Mouse (Mus musculus): ENCODE data around the gene Ccdc142.

Gene Ccdc142

DNA sequence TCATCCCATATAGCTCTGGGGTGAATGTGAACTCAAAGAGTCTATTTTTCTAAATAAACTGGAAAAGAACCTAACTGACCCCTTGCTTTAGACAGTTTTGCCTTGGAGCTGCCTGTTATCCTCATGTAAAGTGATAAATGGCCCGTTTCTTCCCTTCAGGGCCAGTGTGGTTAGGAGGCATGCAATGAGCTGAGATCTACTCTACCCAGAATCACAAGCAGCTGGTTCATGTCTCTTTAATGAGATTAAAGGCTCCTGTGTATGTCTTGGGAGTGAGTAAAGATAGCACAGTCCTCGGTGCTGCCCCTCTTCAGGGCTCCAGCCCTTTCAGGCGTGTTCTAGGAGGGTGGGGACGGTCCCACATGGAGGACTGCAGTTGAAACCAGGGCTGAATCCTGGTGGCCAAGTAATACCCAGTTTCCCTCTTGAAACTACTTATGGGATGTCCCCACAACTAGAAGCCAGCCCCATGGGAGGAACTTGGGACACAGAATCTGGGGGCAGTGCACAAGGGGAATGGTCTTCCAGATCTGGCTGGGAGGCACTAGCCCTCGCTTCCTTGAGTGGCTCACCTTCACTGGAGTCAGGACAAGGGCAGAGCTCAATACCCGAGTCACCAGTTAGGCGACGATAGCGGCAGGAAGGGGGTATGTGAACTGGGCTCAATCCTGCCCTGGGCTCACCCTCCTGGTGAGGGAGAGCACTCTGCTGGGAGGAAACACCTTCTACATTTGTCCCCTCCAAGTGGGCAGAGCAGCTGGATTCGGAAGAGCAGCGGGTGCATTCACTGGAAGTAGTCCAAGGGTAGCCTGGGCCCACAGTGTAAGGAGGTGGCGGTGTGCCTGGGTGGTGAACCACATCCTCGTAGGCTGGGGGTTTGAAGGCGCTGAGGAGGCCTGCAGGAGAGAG is 17.7 kb downstream of the Ccdc142 start:
- DNase-seq = no peak

DNA sequence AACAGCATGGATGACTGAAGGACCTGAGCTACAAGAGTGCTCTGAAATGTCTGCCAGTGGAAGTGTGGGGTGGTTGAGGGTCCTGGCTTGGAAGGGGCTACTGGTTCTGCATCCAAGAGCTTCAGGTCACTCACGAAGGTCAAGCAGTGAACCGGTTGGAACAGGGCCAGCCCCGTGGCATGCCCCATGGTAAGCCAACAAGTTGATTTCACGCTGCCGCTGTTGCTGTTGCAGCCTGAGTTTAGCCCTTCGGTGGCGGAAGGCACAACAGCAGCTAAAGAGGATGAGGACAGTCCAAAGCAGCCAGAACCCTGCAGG is 18.3 kb downstream of the Ccdc142 start:
- no peak for DNase-seq

DNA sequence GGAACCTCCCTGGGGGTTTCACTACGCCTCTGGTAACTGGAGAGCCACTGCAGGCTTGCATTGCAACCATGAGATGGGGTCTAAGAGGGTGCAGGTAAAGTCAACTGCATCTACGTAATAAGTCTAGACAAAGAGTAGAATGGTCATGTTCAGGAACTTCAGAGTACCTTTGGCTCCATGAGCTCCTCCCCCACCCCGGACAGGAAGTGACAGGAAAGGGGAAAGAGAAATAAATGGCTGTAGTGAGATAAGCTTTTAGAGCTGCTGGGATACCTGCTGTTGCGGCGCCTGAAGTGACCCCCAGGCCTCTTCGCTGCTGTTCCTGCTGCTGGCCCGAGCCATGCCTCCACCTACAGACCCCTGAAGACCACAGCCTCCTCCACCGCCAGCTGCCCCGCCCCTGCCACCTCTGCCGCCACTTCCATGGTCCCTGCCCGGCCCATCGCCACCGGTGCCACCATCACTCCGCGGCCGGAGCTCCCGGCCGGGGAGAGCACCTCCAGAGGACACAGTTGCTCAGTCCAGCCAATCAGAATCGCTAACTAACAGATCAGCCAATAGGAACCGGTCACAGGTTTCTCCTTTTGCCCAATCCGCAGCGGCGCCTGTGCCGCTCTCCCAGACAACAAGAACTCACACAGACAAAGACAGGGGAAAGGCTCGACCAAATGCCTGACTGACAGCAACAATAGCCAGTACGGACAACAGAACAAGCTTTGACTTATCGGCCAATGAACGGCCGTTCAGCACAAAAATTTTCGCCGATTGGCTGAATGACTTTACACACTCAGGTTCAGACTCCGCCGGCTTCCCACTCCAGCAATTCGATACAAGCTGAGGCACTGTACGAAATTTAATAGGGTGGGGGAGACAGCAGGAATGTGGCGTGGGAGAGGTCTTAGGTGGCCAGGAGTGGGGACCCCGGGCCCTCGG is 19.8 kb downstream of the Ccdc142 start, which contains the start of gene Wbp1:
Wbp1 (minus strand) TSS at position 630 of the 933 bp plus-strand sequence.
- DNase-seq = peak; percentile 85

DNA sequence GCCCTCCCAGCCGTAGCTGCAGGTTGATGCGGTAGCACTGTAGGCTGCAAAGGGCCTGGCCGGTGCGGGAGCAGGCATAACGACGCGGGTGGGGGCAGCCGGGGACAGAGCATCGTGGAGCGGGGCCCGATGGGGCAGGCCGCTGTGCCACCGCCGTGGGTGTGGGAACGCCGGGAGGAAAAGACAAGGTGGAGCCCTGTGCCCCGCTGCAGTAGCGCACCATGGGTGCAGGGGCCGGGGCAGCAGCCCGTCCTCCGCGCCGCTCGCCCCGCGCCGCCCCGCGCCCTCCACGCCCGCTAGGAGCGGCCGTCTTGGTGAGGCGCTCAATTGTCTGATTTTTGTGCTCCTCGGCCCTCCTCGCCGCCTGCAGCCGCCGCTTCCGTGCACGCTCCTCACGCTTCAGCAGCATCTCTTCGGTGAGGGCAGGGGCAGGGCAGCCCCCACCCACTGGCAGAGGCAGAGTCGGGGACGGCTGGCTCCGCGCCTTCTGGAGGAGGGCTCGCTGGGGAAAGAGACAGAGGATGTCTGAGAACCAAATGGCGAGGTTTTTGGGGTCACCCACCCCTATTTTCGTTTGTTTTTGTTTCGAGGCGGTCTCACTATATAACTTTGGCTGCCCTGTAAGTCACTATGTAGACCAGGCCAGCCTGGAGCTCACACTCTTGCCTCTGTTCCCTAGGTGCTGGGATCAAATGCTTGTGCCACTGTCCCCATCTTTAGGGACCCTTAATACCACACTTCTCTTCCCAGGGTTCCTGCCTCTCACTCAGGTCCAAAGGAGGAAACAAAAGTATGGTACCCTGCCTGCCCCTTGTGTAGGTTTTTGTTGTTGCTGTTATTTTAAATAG is 20.7 kb downstream of the Ccdc142 start:
- DNase-seq = peak; percentile 45

DNA sequence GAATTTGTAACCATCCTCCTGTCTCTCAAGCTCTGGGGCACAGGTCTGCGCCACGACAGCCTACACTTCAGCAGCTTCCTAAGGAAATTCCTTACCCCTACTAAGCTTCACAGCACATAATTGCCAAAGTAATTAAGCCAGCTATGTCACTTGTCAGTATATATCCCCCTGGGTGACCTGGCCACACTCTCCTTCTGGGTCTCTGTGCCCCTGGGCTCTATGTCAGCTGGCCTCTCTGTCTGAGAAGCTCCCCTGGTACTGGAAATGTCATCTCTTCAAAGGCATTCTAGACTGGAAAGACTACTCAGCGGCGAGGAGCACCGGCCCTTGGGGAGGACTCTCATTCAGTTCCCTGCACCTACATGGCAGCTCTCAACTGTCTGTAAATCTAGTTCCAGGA is 21.6 kb downstream of the Ccdc142 start:
- DNase-seq = no peak

DNA sequence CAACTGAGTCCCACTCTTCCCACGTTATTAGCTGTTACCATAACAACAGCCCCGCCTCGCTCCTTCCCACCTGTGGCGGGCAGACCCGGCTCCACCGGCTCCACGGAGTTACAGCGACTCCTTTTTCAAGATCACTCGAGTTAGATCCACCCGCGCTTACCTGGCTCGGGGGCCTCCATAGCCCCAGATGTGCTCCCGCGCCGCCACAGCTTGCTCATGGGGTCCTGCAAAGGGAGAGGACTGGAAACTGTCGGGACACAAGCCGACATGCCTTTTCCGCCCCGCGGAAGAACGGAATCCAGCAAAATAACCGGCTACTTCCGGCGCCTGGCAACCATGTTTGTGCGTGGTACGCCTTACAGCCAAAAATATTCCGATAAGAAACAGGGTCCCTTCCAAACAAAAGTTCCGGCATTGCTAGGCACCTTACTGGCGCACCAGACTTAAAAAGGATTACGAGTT is 23.5 kb downstream of the Ccdc142 start:
- DNase-seq = peak; percentile 85

DNA sequence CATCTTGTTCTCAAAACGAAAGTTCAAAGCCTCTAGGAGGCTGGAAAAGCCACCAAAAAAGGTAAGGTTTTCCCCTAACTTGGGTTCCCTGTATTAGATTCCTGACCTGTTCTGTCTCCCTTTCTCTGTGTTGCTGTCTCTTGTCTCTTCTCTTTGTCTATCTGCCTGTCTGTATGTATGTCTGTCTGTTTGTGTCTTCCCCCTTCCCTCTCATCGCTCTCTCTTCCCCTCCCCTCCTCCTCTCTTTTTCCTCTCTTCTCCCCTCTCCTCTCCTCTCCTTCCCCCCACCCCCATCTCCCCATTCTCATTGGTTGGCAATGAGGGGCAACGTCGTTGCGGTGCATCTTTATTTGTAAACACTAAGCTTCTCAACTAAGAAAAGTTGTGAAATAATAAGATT is 23.9 kb downstream of the Ccdc142 start, which contains the start of gene Ino80b:
Ino80b (minus strand) TSS at position 101 of the 400 bp plus-strand sequence.
- DNase-seq = no peak

DNA sequence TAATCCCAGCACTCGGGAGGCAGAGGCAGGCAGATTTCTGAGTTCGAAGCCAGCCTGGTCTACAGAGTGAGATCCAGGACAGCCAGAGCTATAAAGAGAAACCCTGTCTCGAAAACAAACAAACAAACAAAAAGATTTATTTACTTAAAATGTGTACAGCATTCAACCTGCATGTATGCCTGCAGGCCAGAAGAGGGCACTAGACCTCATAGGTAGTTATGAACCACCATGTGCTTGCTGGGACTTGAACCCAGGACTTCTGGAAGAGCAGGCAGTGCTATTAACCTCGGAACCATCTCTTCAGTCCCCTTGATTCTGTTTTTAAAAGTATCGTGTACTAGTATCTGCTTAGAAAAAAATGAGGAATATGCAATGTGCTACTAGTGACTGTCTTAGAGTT is 26.0 kb downstream of the Ccdc142 start:
- no peak for DNase-seq

DNA sequence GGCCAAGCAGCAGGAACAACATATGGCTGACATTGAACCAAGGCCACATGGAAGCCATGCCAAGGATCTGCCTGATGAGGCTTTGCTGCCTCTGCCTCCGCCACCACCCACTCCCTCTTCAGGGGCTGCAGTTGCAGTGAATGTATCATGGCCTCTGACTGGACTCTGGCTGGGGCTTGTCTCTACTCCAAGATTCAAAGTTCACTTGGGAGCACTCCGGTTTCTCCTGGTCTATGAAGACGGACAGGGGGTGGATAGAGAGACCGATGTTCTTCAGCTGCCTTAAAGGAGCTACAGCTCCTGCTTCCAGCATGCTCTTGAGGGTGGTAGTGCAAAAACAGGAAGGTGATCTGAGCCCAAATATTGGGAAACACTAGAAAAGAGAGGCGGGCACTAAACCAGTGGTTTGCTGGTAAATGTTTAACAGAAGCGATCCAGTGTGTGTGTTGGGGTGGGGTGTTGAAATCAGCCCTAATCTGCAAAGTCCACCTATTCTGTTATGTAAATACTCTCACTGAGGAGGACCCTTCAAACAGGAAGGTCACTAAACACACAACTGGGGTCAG is 30.2 kb downstream of the Ccdc142 start:
- no peak for DNase-seq

DNA sequence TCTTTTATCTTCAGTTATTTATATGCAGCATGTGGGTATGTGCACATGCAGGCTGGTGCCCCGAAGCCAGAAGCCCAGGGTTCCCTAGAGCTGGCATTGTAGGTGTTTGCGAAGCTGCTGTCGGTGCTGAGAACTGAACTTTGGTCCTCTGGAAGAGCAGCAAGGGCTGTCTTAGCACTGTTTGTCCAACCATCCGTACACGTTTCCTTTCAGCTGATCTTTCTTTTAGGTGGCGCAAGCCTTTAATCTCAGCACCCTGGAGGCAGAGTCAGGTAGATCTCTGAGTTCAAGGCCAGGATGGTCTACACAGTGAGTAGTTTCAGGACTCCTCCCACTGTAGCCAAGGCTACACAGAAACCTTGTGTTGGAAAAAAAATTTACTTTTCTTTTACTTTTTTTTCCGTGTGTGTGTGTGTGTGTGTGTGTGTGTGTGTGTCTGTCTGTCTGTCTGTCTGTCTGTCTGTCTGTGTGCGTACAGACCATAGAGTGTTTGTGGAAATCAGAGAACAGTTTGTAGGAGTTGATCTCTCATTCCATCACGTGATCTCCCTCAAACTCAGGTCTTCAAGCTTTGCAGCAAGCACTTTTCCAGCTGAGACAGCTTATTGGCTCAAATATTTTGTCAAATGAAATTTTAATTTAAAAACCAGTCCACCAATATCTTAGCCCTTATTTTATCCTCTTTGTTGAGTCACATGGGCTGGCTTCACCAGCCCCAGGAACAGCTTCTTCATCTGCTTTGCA is 30.9 kb downstream of the Ccdc142 start:
- DNase-seq = no peak

DNA sequence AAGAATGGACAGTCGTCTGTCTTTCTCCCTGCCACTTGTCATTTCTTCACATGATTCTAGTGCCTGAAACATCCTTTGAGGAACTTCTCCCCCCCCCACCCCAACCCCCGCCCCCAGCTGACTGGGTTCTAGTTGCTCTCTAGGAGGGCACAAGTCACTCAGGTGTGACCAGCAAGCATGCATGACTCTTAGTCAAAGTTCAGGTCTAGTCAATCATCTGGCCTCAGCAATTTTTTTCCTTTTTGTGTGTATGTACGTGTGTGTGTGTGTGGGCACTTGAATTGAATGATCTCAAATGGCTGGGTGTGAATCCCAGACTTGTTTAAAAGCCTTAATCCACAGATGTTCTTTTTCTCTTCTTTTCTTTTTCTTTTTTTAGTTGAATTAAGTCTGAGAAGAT is 32.8 kb downstream of the Ccdc142 start:
- DNase-seq = no peak

DNA sequence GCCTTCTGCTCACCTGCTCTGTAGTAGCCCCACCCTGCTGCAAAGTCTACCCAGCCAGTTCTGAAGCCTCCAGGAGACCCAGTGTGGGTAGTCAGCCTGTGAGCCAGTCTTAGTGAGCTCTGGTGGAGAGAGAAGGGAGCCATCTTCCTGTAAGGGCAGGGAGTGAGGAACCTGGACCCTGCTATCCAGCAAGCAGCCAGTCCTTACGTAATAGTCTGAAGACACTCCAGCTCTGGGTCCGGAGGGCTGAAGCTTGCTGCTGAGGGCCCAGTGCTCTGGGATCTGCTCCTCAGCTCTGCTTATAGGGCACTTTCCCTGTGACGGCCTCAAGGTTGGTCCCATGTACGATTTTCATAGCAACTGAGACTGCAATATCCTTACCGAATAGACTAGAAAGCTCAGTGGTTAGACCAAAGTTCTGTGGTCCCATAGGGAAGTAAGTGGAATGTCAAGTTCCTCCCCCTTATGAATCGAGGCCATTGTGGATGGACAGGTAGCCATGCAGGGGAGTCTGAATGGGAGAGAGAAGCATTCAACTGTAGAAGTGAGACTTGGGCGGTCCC is 33.6 kb downstream of the Ccdc142 start, which contains the start of gene Rtkn:
Rtkn (plus strand) TSS at position 513 of the 563 bp plus-strand sequence.
- DNase-seq = no peak

DNA sequence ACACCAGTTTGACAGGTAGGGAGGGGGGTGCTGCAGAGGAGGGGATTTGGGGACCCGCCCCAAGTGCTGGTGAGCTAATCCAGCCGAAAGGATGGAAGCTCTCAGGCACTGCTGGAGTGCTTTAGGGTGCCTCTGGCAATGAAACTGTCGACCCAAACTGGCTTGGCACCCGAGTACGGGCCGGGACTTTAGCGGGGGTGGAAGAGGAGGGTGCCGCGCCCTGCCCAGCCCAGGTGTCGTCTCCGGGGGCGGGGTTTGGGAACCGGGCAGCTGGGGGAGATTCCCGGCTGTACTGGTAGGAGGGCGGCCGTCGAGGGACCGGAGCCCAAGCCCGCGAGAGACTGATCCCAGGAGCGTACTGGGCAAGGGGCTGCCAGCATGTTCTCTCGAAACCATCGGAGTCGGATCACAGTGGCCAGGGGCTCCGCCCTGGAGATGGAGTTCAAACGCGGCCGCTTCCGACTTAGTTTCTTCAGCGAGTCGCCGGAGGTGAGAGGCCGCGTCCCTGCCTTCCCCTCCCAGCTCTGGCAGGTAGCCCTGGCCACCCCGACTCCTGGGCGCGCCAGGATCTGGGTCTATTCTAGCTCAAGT is 34.3 kb downstream of the Ccdc142 start:
- DNase-seq = no peak

DNA sequence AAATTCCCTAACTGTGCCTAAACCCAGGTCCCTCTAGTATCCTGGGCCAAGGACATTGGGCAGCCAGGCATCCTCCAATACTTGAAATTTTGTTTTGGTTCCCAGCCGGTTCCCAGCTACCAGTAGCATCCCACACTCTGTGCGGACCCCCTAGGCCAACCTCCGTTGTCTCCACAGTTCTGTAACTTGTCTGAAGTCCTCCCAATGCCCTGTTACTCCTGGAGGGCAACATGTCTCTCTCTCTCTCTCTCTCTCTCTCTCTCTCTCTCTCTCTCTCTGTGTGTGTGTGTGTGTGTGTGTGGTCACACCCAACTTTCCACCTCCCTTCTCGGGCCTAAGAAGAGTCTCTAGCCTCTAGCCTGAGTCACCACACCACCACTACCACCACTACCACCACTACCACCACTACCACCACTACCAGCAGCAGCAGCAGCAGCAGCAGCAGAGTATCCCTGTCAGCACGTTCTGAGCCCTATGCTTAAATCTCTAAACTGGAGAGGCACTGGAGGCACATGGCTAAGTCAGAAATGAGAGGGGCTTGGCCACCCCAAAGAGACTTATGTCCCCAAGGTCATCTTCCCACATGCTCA is 35.0 kb downstream of the Ccdc142 start:
- DNase-seq = no peak

DNA sequence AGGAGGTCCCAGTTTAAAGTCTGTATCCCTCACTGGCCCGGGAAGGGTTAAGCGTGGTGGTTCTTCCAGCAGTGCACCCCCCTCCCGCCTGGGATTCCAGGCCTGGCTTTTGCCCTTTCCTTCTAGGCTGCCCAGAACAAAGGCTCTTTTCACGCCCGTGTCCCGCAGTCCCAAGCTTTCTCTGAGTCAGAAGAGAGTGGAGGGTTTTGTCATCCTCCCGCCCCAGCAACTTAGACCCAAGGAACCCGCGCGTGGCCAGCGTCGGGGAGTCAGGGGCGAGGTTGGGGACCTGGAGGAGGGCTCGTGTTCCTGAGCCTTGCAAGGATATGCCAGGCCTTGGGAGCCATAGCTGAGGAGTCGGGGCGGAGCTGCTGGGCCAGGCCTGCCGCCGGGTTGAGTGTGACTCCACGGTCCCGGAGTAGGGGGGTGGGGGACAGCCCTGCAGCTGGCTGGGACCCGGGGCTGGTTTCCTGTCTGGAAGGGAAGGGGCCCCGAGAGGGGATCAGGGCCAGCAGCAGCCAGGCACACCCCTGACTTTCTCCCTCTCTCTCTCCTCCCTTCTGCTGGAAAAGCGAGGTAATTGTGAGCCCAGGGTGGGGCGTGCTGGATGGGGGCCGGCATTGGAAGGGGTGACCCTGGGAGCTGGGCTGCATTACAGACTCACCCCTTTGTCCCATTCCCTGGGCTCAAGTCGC is 35.6 kb downstream of the Ccdc142 start:
- DNase-seq = no peak

DNA sequence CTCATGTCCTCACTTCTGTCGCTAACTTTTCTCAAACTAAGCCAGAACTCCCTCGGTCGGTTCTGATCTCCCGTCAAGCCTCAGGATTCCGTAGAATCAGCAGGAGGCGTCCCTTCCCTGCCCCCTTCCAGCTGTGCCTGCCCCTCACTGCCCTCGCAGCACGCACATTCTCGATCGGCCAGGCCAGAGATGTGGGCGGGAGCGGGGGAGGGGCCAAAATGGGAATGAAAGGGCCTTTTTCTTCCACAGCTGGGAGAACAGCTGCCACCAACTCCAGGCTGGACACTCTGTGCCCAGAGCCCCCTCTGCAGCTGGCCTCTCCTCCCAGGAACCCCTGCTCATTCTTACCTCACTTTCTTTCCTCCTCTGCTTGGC is 36.2 kb downstream of the Ccdc142 start:
- peak; percentile 65 for DNase-seq

DNA sequence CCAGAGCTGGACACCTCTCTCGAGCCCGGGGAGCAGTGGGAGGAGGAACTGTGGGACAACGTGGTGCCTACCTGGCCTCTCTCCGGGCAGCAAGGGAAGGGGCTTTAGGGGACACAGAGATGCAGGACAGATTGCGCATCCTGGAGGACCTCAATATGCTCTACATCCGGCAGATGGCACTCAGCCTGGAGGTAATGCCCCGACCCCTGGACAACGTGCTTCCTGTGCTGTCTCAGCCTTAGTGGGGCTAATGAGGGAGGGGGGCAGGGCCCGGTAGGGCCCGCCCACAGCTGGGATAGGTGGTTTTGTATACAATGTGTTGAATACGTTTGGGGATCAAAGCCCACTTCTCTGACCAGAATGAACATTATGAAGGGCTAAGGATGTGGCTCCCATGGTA is 36.7 kb downstream of the Ccdc142 start:
- DNase-seq = no peak

DNA sequence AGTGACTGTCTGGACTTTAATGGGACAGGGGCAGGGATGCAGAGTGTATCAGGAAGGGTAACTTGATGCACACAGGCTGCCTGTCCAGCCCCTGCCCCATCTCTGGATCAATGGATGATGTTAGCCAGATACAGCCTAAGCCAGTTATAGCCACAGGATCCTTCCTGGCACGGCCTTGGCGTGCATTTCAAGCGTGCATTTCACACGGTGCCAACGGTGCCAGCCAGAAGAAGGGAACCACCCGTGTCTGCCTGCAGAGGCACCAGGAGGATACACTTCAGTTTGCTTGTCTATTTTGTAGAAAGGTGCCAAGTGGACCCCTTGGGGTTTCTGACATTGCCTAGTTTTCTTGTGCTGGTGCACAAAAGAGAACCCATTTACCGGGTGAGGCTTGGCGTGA is 38.6 kb downstream of the Ccdc142 start:
- no peak for DNase-seq

DNA sequence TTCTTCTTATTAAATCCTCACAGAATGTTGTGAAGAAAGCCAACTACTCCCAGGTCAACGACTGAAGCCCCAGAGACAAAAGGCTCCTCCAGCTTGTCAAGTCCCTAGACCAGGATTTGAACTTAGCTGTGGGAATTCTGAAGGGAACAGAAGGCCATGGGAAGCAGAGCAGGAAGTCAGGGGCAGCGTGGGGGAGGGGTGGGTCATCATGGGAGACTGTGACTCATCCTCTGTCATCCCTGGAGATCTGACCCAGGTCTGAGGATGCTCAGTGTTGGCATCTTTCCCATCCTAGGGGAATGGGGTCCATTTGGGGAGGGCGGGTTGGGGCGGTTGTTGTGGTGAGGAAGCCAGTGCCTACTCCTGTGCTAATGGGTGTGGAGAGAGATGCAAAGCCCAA is 40.2 kb downstream of the Ccdc142 start:
- DNase-seq = no peak
